Mouse (Mus musculus) forebrain, postnatal 0 days (tissue): ENCODE results near the gene Atp6v0d1. TPM values are rescaled to one million over a fixed set of nuclear protein-coding genes. Genes with fewer than 3 reads are reported as not detected.

ENCODE experiments used
- ATAC-seq: fragments of 200-750 bp; cut with Nextera tagmentation; 2 replicates; pipeline ENCODE4 v1.8.0; 2017; ENCODE audit warnings: mild to moderate bottlenecking, moderate library complexity
- DNase-seq: peaks from one replicate; pipeline ENCODE4 v3.0.0-alpha.2; 2015
- H3K27ac ChIP-seq: fragments of 300-500 bp; sonication (generic); 2 replicates; pipeline ENCODE4 v1.5.1; 2014; ENCODE audit warnings: low read depth, mild to moderate bottlenecking, antibody characterized with exemption, low read length, moderate library complexity, mixed read lengths
- H3K27me3 ChIP-seq: fragments of 300-500 bp; sonication (generic); 2 replicates; pipeline ENCODE4 v1.6.1; 2014; ENCODE audit warnings: mild to moderate bottlenecking, low read length, mixed read lengths; ENCODE audit not compliant: insufficient read depth
- H3K36me3 ChIP-seq: fragments of 300-500 bp; sonication (generic); 2 replicates; pipeline ENCODE4 v1.6.1; 2014; ENCODE audit warnings: mild to moderate bottlenecking, moderate library complexity; ENCODE audit not compliant: insufficient read depth
- H3K4me1 ChIP-seq: fragments of 300-500 bp; sonication (generic); 2 replicates; pipeline ENCODE4 v1.6.1; 2014; ENCODE audit warnings: antibody characterized with exemption; ENCODE audit not compliant: insufficient read depth
- H3K4me2 ChIP-seq: fragments of 300-500 bp; sonication (generic); 2 replicates; pipeline ENCODE4 v1.6.1; 2014; ENCODE audit warnings: low read depth, mild to moderate bottlenecking, moderate library complexity
- H3K4me3 ChIP-seq: fragments of 300-500 bp; sonication (generic); 2 replicates; pipeline ENCODE4 v1.5.1; 2014; ENCODE audit warnings: low read depth, low read length, mixed read lengths
- H3K9ac ChIP-seq: fragments of 300-500 bp; sonication (generic); 2 replicates; pipeline ENCODE4 v1.6.1; 2014; ENCODE audit warnings: mild to moderate bottlenecking
- H3K9me3 ChIP-seq: fragments of 300-500 bp; sonication (generic); 2 replicates; pipeline ENCODE4 v1.6.1; 2016; ENCODE audit warnings: low read length
- CTCF ChIP-seq: sonication (generic); IDR thresholded peaks from 2 replicates; pipeline ENCODE4 v1.5.1; 2016; ENCODE audit warnings: antibody characterized with exemption, control low read depth, low read depth
- WGBS: fragments of 180-500 bp; shearing (Covaris S2); extraction: QIAGEN DNeasy Blood & Tissue Kit; methylation state at CpG from one replicate; pipeline ENCODE4 v1.1.7; 2014; 5-methylcytosine and 5-hydroxymethylcytosine counted together
- polyA plus RNA-seq: library from polyadenylated mRNA; unstranded; fragments of >200 nt; fragmentation: Nextera tagmentation; extraction: Ambion mirVana; gene quantifications from 2 replicates; pipeline ENCODE4 v1.2.1, GENCODE M21; 2015
- total RNA-seq: library from RNA; depleted of rRNA; stranded (reverse); fragments of >200 nt; gene quantifications from 2 replicates; pipeline ENCODE4 v1.2.3, GENCODE M21; 2014

The Atp6v0d1 gene
- total and polyA plus RNA-seq, 2 experiments from 2014 or later = 179 to 275 TPM

DNA sequence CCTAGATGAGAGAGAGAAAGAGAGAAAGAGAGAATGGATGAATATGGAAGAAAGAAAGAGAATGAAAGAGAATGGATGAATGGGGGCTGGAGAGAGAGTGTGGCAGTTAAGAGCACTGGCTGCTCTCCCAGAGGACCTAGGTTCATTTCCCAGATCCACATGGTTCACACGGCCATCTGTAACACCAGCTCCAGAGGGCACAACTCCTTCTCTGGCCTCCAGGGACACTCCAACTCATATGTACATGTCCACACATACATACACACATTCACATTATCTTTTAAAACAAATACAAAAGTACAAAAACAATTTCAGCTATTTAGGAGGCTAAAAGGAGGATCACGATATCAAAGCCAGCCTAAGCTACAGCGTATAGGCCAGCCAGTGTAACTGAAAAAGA is 3.0 kb downstream of the Atp6v0d1 start:
- H3K9me3 ChIP-seq = no peaks in the 10 kb centered on the region
- no peak overlapping the region for H3K27ac ChIP-seq
- WGBS = 82% methylated on average over 3 of the region's 3 CpGs
- no peak overlapping the region for H3K4me2 ChIP-seq
- TF ChIP-seq CTCF = no peak
- H3K9ac ChIP-seq = no peak overlapping the region
- H3K4me3 ChIP-seq = no peak overlapping the region
- no peaks in the 10 kb centered on the region for H3K27me3 ChIP-seq
- ATAC-seq (no peak), DNase-seq (no peak)
- H3K4me1 ChIP-seq = peaks cover 20% of the 10 kb centered on the region
- no peaks in the 10 kb centered on the region for H3K36me3 ChIP-seq

DNA sequence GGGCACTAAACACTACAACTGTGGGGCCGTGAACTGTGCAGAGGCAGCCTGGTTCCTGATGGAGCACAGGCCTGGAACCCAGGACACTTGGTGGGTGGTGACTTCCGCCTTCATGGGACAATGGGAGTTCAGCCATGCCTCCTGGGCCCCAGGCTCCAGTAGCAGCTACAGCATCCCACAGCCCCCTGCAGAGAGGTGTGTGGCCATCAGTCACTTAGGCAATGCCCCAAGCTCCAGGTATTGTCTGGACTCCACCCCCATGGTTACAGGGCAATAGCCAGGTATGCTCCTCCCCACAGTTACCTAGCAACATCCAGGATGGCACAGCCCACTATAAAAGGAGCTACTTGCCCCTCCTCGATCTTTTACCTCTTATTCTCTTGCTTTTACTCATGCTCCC is 10.6 kb downstream of the Atp6v0d1 start:
- TF ChIP-seq CTCF = no peak

DNA sequence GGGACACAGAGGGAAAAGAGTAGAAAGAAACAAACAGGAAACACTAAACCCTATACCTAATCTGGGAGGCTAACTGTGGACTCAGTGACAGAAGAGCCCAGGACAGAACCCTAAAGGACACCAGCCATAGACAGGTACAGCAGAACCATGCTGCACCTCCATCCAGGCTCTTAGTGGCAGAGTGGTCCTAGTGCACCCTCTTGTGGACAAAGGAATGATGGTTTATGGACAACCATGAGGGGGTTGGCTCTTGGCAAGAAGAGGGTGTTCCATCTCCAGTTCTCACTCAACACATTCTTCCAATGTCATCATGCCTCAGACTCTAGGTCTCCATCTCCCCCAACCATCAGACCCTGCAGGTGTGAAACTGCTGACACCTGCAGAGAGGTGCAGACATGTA is 11.8 kb downstream of the Atp6v0d1 start:
- Histone ChIP-seq H3K36me3 (no peaks in the 10 kb centered on the region), H3K4me1 (no peaks in the 10 kb centered on the region), H3K4me3 (no peak overlapping the region), H3K27me3 (no peaks in the 10 kb centered on the region), H3K4me2 (no peak overlapping the region), H3K9ac (no peak overlapping the region), H3K27ac (no peak overlapping the region), H3K9me3 (no peaks in the 10 kb centered on the region)
- DNase-seq = peak; percentile 37
- ATAC-seq = peak; percentile 55
- TF ChIP-seq CTCF = peak; percentile 78

More for the DNA sequence above, 10.6 kb downstream of the Atp6v0d1 start:
- no peaks in the 10 kb centered on the region for H3K36me3 ChIP-seq
- ATAC-seq = no peak
- no peak for DNase-seq
- no peaks in the 10 kb centered on the region for H3K9me3 ChIP-seq
- no peaks in the 10 kb centered on the region for H3K4me1 ChIP-seq
- H3K27me3 ChIP-seq = no peaks in the 10 kb centered on the region
- no peak overlapping the region for H3K4me3 ChIP-seq
- H3K27ac ChIP-seq = no peak overlapping the region
- H3K4me2 ChIP-seq = no peak overlapping the region
- no peak overlapping the region for H3K9ac ChIP-seq
- 82% methylated on average over 3 of the region's 3 CpGs for WGBS

DNA sequence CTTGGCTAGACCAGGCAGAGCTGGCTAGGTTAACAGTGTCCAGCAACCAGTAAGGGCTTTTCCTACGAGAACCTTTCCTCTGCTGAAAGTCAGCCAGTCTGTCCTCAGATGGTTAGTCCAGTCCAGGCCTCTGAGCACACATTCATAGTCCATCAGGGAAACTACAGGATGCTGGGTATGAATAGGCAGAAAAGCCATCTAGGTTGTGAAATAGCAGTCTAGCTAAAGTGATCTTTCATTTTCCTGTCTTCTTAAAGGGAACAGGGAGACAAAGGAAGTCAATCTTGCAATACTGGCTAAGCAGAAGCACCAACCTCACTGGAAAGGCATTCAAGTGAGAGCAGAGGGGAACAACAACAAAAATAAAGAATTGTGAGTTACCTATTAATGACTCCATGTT is 13.0 kb downstream of the Atp6v0d1 start:
- DNase-seq = no peak
- Histone ChIP-seq H3K27me3 (no peaks in the 10 kb centered on the region), H3K4me3 (no peak overlapping the region), H3K4me2 (no peak overlapping the region), H3K36me3 (no peaks in the 10 kb centered on the region), H3K9me3 (no peaks in the 10 kb centered on the region), H3K9ac (no peak overlapping the region), H3K27ac (no peak overlapping the region), H3K4me1 (no peaks in the 10 kb centered on the region)
- ATAC-seq = no peak
- TF ChIP-seq CTCF = no peak
- WGBS = 78% methylated on average over 1 of the region's 1 CpGs

DNA sequence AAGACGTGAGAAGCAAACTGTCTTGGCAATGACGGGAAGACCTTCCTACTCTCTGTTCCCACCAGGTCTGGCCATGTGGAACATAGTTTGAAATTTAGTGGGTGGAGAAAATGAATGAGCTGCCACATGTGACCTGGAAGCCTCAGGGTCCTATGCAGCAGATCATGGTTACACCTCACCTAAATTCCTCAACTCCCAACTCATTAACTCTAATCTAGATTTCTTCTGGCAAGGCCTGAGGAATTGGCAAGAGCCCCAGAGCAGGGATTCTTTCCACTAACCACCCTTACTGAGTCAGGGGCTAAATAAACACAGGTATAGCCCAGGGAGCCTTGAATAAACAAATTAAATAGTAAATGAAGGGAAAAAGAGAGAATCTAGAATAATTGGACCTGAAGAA is 13.8 kb downstream of the Atp6v0d1 start:
- TF ChIP-seq CTCF = no peak
- H3K27ac ChIP-seq = no peak overlapping the region
- no peaks in the 10 kb centered on the region for H3K27me3 ChIP-seq
- H3K4me2 ChIP-seq = no peak overlapping the region
- H3K9ac ChIP-seq = no peak overlapping the region
- H3K4me3 ChIP-seq = no peak overlapping the region
- DNase-seq (no peak), ATAC-seq (no peak)
- H3K9me3 ChIP-seq = no peaks in the 10 kb centered on the region
- WGBS = 93% methylated on average over 2 of the region's 2 CpGs
- no peaks in the 10 kb centered on the region for H3K4me1 ChIP-seq
- H3K36me3 ChIP-seq = no peaks in the 10 kb centered on the region

DNA sequence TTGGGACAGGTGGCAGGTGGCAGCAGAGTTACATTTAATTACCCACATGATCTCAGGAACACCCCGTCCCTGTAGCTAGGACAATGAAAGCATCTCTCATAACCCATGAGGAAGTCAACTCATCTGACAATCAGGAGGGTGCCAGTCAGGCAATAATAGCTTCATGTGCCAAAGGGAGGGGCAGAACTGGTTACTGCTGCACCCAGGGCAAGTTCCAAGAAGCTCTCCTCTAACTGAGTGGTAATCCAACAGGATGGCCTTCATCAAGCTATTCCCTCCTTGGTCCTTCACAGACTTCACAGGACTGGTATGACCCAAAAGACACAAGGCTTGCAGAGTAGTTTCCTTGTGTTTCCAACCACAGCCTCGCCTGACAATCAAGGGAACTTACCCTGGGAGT is 15.8 kb downstream of the Atp6v0d1 start:
- H3K4me3 ChIP-seq = no peak overlapping the region
- no peaks in the 10 kb centered on the region for H3K27me3 ChIP-seq
- ATAC-seq (no peak), DNase-seq (no peak)
- no peak overlapping the region for H3K9ac ChIP-seq
- TF ChIP-seq CTCF = no peak
- no peaks in the 10 kb centered on the region; the same call in 1 of the 2 replicates for H3K36me3 ChIP-seq
- WGBS = 84% methylated on average over 2 of the region's 2 CpGs
- no peaks in the 10 kb centered on the region for H3K9me3 ChIP-seq
- H3K4me2 ChIP-seq = no peak overlapping the region
- H3K4me1 ChIP-seq = no peaks in the 10 kb centered on the region
- H3K27ac ChIP-seq = no peak overlapping the region

DNA sequence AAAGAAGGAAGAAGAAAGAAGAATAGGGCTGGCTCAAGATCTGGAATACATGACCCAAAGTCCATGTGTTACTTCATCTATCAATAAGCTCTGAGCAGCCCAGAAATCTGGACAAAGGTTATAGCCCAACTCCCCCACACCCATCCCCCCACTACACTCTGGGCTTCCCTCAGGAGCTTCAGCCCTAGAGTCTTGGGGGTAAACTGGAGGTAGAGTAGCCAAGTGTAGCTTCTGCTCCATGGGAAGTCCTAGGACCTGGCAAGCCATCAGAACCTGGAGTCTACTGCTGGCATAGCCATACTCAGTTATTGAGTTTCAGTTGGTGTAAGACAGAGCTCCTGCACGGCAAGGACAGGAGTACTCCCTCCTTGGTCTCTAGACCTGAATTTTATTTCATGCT is 16.3 kb downstream of the Atp6v0d1 start:
- Histone ChIP-seq H3K9ac (no peak overlapping the region), H3K4me1 (no peaks in the 10 kb centered on the region), H3K4me2 (no peak overlapping the region), H3K4me3 (no peak overlapping the region), H3K36me3 (no peaks in the 10 kb centered on the region; the same call in 1 of the 2 replicates), H3K9me3 (no peaks in the 10 kb centered on the region), H3K27me3 (no peaks in the 10 kb centered on the region), H3K27ac (no peak overlapping the region)
- DNase-seq (no peak), ATAC-seq (no peak)
- no peak for TF ChIP-seq CTCF
- 97% methylated on average over 1 of the region's 1 CpGs for WGBS
